Mouse (Mus musculus) MEL (cell line): ENCODE data around the gene Sart3.

Experiments used
- BHLHE40 ChIP-seq: IDR thresholded peaks from 2 replicates; pipeline ENCODE4 v1.6.1; 2012; ENCODE audit warnings: low read depth, mild to moderate bottlenecking, inconsistent platforms, low read length, improper control_type of control experiment, borderline replicate concordance
- CTCF ChIP-seq, 3 experiments: IDR thresholded peaks in 2 of 3; conservative IDR thresholded peaks in 1 of 3; 2 replicates each; pipeline ENCODE4 v1.5.1; 2011 to 2012; ENCODE audit warnings: low read length in 3 of 3, low read depth in 2 of 3, mild to moderate bottlenecking in 2 of 3, improper control_type of control experiment in 1 of 3, inconsistent platforms in 1 of 3, mixed read lengths in 1 of 3, moderate library complexity in 1 of 3; ENCODE audit not compliant: control insufficient read depth in 1 of 3, insufficient read depth in 1 of 3, poor library complexity in 1 of 3, severe bottlenecking in 1 of 3
- E2F4 ChIP-seq: IDR thresholded peaks from 2 replicates; pipeline ENCODE4 v1.6.1; 2011; ENCODE audit warnings: low read depth, low read length, improper control_type of control experiment, borderline replicate concordance
- EP300 ChIP-seq, 2 experiments: IDR thresholded peaks; 2 replicates each; pipeline ENCODE4 v1.6.1; 2011; ENCODE audit warnings: improper control_type of control experiment in 2 of 2, low read length in 2 of 2, low read depth in 1 of 2, mild to moderate bottlenecking in 1 of 2
- GABPA ChIP-seq: IDR thresholded peaks from 2 replicates; pipeline ENCODE4 v1.6.1; 2012; ENCODE audit warnings: low read depth, mild to moderate bottlenecking, inconsistent platforms, low read length, improper control_type of control experiment, moderate library complexity
- JUND ChIP-seq: IDR thresholded peaks from 2 replicates; pipeline ENCODE4 v1.6.1; 2011; ENCODE audit warnings: low read depth, mild to moderate bottlenecking, improper control_type of control experiment, low read length
- MYC ChIP-seq: IDR thresholded peaks from 2 replicates; pipeline ENCODE4 v1.6.1; 2011; ENCODE audit warnings: low read depth, mild to moderate bottlenecking, low read length, improper control_type of control experiment, moderate library complexity
- NRF1 ChIP-seq: IDR thresholded peaks from 2 replicates; pipeline ENCODE4 v1.6.1; 2014; ENCODE audit warnings: low read depth, mild to moderate bottlenecking, inconsistent platforms, low read length, improper control_type of control experiment, moderate library complexity; ENCODE audit not compliant: poor library complexity, insufficient read depth, severe bottlenecking
- POLR2A ChIP-seq, 2 experiments: IDR thresholded peaks; 2 replicates each; pipeline ENCODE4 v1.6.1; 2011 to 2012; ENCODE audit warnings: low read length in 2 of 2, mild to moderate bottlenecking in 2 of 2, control low read depth in 1 of 2, improper control_type of control experiment in 1 of 2, low read depth in 1 of 2, moderate library complexity in 1 of 2; ENCODE audit not compliant: control insufficient read depth in 1 of 2, insufficient read depth in 1 of 2, poor library complexity in 1 of 2
- POLR2AphosphoS2 ChIP-seq: IDR thresholded peaks from 2 replicates; pipeline ENCODE4 v1.6.1; 2011; ENCODE audit warnings: low read length, improper control_type of control experiment
- POLR2AphosphoS5 ChIP-seq: IDR thresholded peaks from 2 replicates; pipeline ENCODE4 v1.6.1; 2012; ENCODE audit warnings: low read depth, borderline replicate concordance, mild to moderate bottlenecking, inconsistent platforms, low read length, moderate library complexity, mixed read lengths
- UBTF ChIP-seq: IDR thresholded peaks from 2 replicates; pipeline ENCODE4 v1.6.1; 2012; ENCODE audit warnings: low read depth, mild to moderate bottlenecking, inconsistent platforms, low read length, improper control_type of control experiment, moderate library complexity, borderline replicate concordance; ENCODE audit not compliant: insufficient read depth
- USF1 ChIP-seq: IDR thresholded peaks from 2 replicates; pipeline ENCODE4 v1.6.1; 2014; ENCODE audit warnings: low read depth, mild to moderate bottlenecking, inconsistent platforms, low read length, improper control_type of control experiment, moderate library complexity
- ZC3H11A ChIP-seq: IDR thresholded peaks from 2 replicates; pipeline ENCODE4 v1.6.1; 2012; ENCODE audit warnings: low read depth, mild to moderate bottlenecking, inconsistent platforms, low read length, improper control_type of control experiment

GRCm38 (mm10) chr5:113815638-113816152 lies 43.4 kb upstream of the Sart3 start:
- no peak for TF ChIP-seq JUND
- TF ChIP-seq BHLHE40 = no peak
- no peak for TF ChIP-seq EP300 (IDR thresholded peaks at IDR 0.05; ENCODE audit: low read depth in 1 of 2, low read length in 2 of 2)
- no peak for TF ChIP-seq UBTF
- no peak for TF ChIP-seq MYC
- TF ChIP-seq ZC3H11A = peak; percentile 65
- TF ChIP-seq CTCF (IDR thresholded peaks at IDR 0.05 in 2 of 3, conservative IDR thresholded peaks at IDR 0.05 in 1 of 3; ENCODE audit: control insufficient read depth in 1 of 3, insufficient read depth in 1 of 3, low read depth in 2 of 3, low read length in 3 of 3, poor library complexity in 1 of 3, severe bottlenecking in 1 of 3) = peak; percentile 77 to 98 (median 92)
- no peak for TF ChIP-seq E2F4
- no peak for TF ChIP-seq POLR2AphosphoS2
- no peak for TF ChIP-seq GABPA
- TF ChIP-seq POLR2AphosphoS5 = no peak
- TF ChIP-seq USF1 = no peak
- no peak for TF ChIP-seq POLR2A (IDR thresholded peaks at IDR 0.05; ENCODE audit: control insufficient read depth in 1 of 2, insufficient read depth in 1 of 2, low read depth in 1 of 2, low read length in 2 of 2, poor library complexity in 1 of 2)
- TF ChIP-seq NRF1 = 0 out of 2 replicates have a peak, but pooled peaks have one; percentile 2
